Mouse (Mus musculus) limb, embryonic 15.5 days (tissue): ENCODE measurements around the gene Ngb. TPM values are rescaled to one million over a fixed set of nuclear protein-coding genes. Genes with fewer than 3 reads are reported as not detected.

Source experiments
- polyA plus RNA-seq: library from polyadenylated mRNA; unstranded; fragments of >200 nt; fragmentation: Nextera tagmentation; extraction: Ambion mirVana; gene quantifications from 2 replicates; pipeline ENCODE4 v1.2.1, GENCODE M21; 2015

Gene Ngb
- polyA plus RNA-seq, 1 experiment from 2014 or later = 0.09 TPM

Other genes with a start within 250 kb of the Ngb start
- gene Irf2bpl, start 217.7 kb downstream of the Ngb start, polyA plus RNA-seq = 36.0 and 38.5 TPM in 2 replicates
- gene Cipc, start 155.5 kb downstream of the Ngb start, polyA plus RNA-seq = 22.0 and 23.3 TPM in 2 replicates
- gene Zdhhc22, start 112.1 kb downstream of the Ngb start, polyA plus RNA-seq = 0.14 TPM in 1 of 2 replicates, not detected in the other
- not detected in 2 replicates for gene Tmem63c, start 81.2 kb downstream of the Ngb start, polyA plus RNA-seq
- gene Gstz1, start 44.6 kb upstream of the Ngb start, polyA plus RNA-seq = 30.5 and 33.1 TPM in 2 replicates
- 14.7 and 15.9 TPM in 2 replicates for gene Pomt2, start 45.4 kb upstream of the Ngb start, polyA plus RNA-seq
- 0.70 and 1.9 TPM in 2 replicates for gene Samd15, start 97.2 kb upstream of the Ngb start, polyA plus RNA-seq
- 1.8 and 2.4 TPM in 2 replicates for gene Tmed8, start 97.9 kb upstream of the Ngb start, polyA plus RNA-seq
- 0.46 and 0.78 TPM in 2 replicates for gene Noxred1, start 136.2 kb upstream of the Ngb start, polyA plus RNA-seq
- gene Vipas39, start 163.7 kb upstream of the Ngb start, polyA plus RNA-seq = 42.2 and 42.5 TPM in 2 replicates
- 205 and 215 TPM in 2 replicates for gene Ahsa1, start 163.9 kb upstream of the Ngb start, polyA plus RNA-seq
- 1.3 and 1.7 TPM in 2 replicates for gene Ism2, start 197.2 kb upstream of the Ngb start, polyA plus RNA-seq